Comparison of ENCODE assay signal across 8 mouse cellular contexts in the genomic region with DNA sequence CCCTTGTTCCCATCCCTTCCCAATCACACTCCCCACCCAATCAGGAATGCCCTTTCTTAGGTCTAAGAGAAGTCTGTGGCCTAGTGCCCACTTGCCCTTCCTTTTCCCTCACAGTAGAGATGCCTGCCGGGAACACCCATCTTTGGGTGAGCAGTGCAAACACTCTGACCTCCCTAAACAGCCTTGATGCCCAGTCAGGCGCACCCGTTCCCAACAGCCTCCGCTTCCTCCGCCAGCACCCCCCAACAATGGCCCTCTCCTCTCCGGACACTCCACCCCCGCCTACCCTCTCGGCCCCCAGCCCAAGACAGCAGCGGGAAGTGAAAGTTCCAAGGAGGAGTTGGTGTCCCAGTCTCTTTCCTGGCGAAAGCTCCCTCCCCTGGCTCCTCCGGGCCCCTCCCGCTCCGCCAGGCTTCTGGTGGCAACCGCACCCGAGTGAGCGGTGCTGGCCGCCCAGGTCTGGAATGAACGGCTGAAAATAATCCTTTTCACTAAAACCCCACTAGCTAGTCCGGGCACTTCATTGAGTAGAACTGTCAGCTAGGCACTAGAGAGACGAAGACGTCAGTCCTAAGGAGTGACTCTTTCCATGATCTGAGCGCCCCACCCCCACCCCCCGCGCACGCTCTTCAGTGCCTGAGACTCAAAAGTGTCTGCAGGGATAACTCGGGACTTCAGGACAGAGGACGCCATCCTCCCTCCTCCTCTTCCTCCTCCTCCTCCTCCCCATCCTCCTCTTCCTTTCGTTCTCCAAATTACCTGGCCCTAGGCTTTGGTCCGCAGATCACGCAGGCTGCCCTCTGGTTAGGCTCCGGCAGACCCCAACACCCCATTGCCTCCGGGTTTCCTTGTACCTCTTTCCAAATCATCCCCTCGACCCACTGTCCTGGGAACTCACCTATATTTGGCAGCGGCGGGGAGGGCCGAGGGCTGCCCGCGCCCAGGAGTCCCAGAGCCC. TPM values are rescaled to one million over a fixed set of nuclear protein-coding genes. Genes with fewer than 3 reads are reported as not detected.
A peak's percentile ranks its signal among the peaks of the same experiment; 100 is the strongest.
DNase-seq lines count a peak whose midpoint lies in the region; ATAC-seq and TF ChIP-seq lines count a peak whose summit lies in the region.

No protein-coding gene starts in this region.

- TF ChIP-seq POLR2A in bone marrow, adult 2 months (IDR thresholded peaks at IDR 0.05; ENCODE audit: borderline replicate concordance, control insufficient read depth, low read depth, low read length) = no peak

- peak overlapping the region; percentile 12 for H3K27ac ChIP-seq in bone marrow, adult 2 months (ENCODE audit: control insufficient read depth, insufficient read depth, low read depth, low read length, poor library complexity)
- H3K27ac ChIP-seq in forebrain, embryonic 14.5 days (ENCODE audit: low read depth, low read length) = 0 out of 2 replicates have a peak overlapping the region, but pooled peaks have one; percentile 61
- H3K27ac ChIP-seq in hindbrain, embryonic 12.5 days = peak overlapping the region; percentile 78
- peak overlapping the region; percentile 80 for H3K27ac ChIP-seq in limb, embryonic 15.5 days

- peak overlapping the region; percentile 72 for H3K4me3 ChIP-seq in bone marrow, adult 2 months (replicated peaks; ENCODE audit: control insufficient read depth, low read depth, low read length)
- H3K4me3 ChIP-seq in forebrain, embryonic 14.5 days (ENCODE audit: low read depth, low read length) = peak overlapping the region; percentile 51
- peak overlapping the region; percentile 60 for H3K4me3 ChIP-seq in hindbrain, embryonic 12.5 days
- H3K4me3 ChIP-seq in limb, embryonic 15.5 days = peak overlapping the region; percentile 72

- no peak for TF ChIP-seq CTCF in bone marrow, adult 2 months (IDR thresholded peaks at IDR 0.05; ENCODE audit: control insufficient read depth, insufficient read depth, low read length)

- H3K9ac ChIP-seq in forebrain, embryonic 14.5 days (ENCODE audit: low read length) = peak overlapping the region; percentile 69
- peak overlapping the region; percentile 64 for H3K9ac ChIP-seq in hindbrain, embryonic 12.5 days
- peak overlapping the region; percentile 64 for H3K9ac ChIP-seq in limb, embryonic 15.5 days

- peak; percentile 36 to 43 for DNase-seq in left cerebral cortex, postnatal 36 days (ENCODE audit: low spot score in 2 of 2)
- DNase-seq in left cerebral cortex, adult 8-10 months (ENCODE audit: low spot score in 2 of 2) = no peak
- DNase-seq in forebrain, embryonic 14.5 days (ENCODE audit: low spot score) = peak; percentile 35
- peak; percentile 70 for DNase-seq in naive thymus-derived CD4-positive, alpha-beta T cell, adult 2 months (ENCODE audit: low read depth)
- DNase-seq in thymus, postnatal 25 days = no peak

- intact Hi-C loops in left cerebral cortex, postnatal 36 days (cut with DNase I) = no loop called here

- H3K4me1 ChIP-seq in bone marrow, adult 2 months (ENCODE audit: control insufficient read depth, insufficient read depth, low read length) = peaks cover 10% of the 10 kb centered on the region
- H3K4me1 ChIP-seq in forebrain, embryonic 14.5 days (ENCODE audit: control insufficient read depth, insufficient read depth, low read length) = peaks cover 5% of the 10 kb centered on the region; the same call in 1 of the 2 replicates
- H3K4me1 ChIP-seq in hindbrain, embryonic 12.5 days = peaks cover 15% of the 10 kb centered on the region
- H3K4me1 ChIP-seq in limb, embryonic 15.5 days = peaks cover 23% of the 10 kb centered on the region

- no peaks in the 10 kb centered on the region for H3K27me3 ChIP-seq in forebrain, embryonic 14.5 days (replicated peaks; ENCODE audit: control insufficient read depth, insufficient read depth, low read length)
- H3K27me3 ChIP-seq in hindbrain, embryonic 12.5 days = peaks cover 39% of the 10 kb centered on the region
- peaks cover 5% of the 10 kb centered on the region; the same call in 1 of the 2 replicates for H3K27me3 ChIP-seq in limb, embryonic 15.5 days

- no peaks in the 10 kb centered on the region for H3K9me3 ChIP-seq in forebrain, embryonic 14.5 days (replicated peaks; ENCODE audit: control insufficient read depth, low read length)
- no peaks in the 10 kb centered on the region for H3K9me3 ChIP-seq in hindbrain, embryonic 12.5 days (replicated peaks)
- no peaks in the 10 kb centered on the region for H3K9me3 ChIP-seq in limb, embryonic 15.5 days

- H3K36me3 ChIP-seq in forebrain, embryonic 14.5 days (ENCODE audit: control insufficient read depth, insufficient read depth, low read length) = peaks cover 3% of the 10 kb centered on the region; the same call in 1 of the 2 replicates
- H3K36me3 ChIP-seq in hindbrain, embryonic 12.5 days = 0 out of 2 replicates have a peak, but pooled peaks cover 7% of the 10 kb centered on the region
- H3K36me3 ChIP-seq in limb, embryonic 15.5 days = peaks cover 33% of the 10 kb centered on the region

- 7% methylated on average over 38 of the region's 38 CpGs for WGBS in bone marrow, adult 2 months
- under 1% methylated on average over 38 of the region's 38 CpGs for WGBS in forebrain, embryonic 14.5 days
- WGBS in hindbrain, embryonic 12.5 days = under 1% methylated on average over 38 of the region's 38 CpGs
- 2% methylated on average over 38 of the region's 38 CpGs for WGBS in limb, embryonic 15.5 days

- H3K4me2 ChIP-seq in forebrain, embryonic 14.5 days (ENCODE audit: low read length) = peak overlapping the region; percentile 90
- peak overlapping the region; percentile 94 for H3K4me2 ChIP-seq in hindbrain, embryonic 12.5 days (replicated peaks)
- H3K4me2 ChIP-seq in limb, embryonic 15.5 days = peak overlapping the region; percentile 96

- ATAC-seq in forebrain, embryonic 14.5 days = peak; percentile 49
- peak; percentile 29; the same call in 1 of the 2 replicates for ATAC-seq in hindbrain, embryonic 12.5 days (ENCODE audit: low FRiP score)
- ATAC-seq in limb, embryonic 15.5 days (ENCODE audit: insufficient number of reproducible peaks, low FRiP score, low TSS enrichment, low read depth) = 0 out of 2 replicates have a peak, but pooled peaks have one; percentile 31

RNA-seq across cellular contexts. Expression of a gene that starts 0.6 kb away (rescaled TPM):
- 100 to 1,000 TPM in 1 of 2 experiments, 10 to 100 TPM in 1; 96.1 to 120 TPM for total RNA-seq in left cerebral cortex, postnatal 36 days (2021)
- 100 to 1,000 TPM; 104 to 122 (median 108) TPM for total RNA-seq in left cerebral cortex, adult 8-10 months (2022)
- polyA plus RNA-seq in bone marrow, adult 2 months (2011; ENCODE audit: insufficient read depth, insufficient read length, low replicate concordance, missing spikeins) = 112 and 187 TPM in 2 replicates
- 13.4 and 19.3 TPM in 2 replicates for polyA plus RNA-seq in forebrain, embryonic 14.5 days (2014; fragmentation: Nextera tagmentation; extraction: Ambion mirVana)
- 40.3 and 41.9 TPM in 2 replicates for polyA plus RNA-seq in hindbrain, embryonic 12.5 days (2016; fragmentation: Nextera tagmentation; extraction: Ambion mirVana)
- 94.4 and 106 TPM in 2 replicates for polyA plus RNA-seq in limb, embryonic 15.5 days (2015; fragmentation: Nextera tagmentation; extraction: Ambion mirVana)

RNA-seq across cellular contexts. Expression of a gene that starts 11.4 kb away (rescaled TPM):
- 1 to 10 TPM in 1 of 2 experiments, not detected in 1; 1.2 TPM for total RNA-seq in left cerebral cortex, postnatal 36 days (2021)
- total RNA-seq in left cerebral cortex, adult 8-10 months (2022) = under 1 TPM in 3 of 4 experiments, not detected in 1; 0.22 to 0.46 (median 0.30) TPM
- not detected in 2 replicates for polyA plus RNA-seq in bone marrow, adult 2 months (2011; ENCODE audit: insufficient read depth, insufficient read length, low replicate concordance, missing spikeins)
- polyA plus RNA-seq in forebrain, embryonic 14.5 days (2014; fragmentation: Nextera tagmentation; extraction: Ambion mirVana) = 12.3 and 14.6 TPM in 2 replicates
- 20.5 and 21.4 TPM in 2 replicates for polyA plus RNA-seq in hindbrain, embryonic 12.5 days (2016; fragmentation: Nextera tagmentation; extraction: Ambion mirVana)
- 30.4 and 34.4 TPM in 2 replicates for polyA plus RNA-seq in limb, embryonic 15.5 days (2015; fragmentation: Nextera tagmentation; extraction: Ambion mirVana)

RNA-seq across cellular contexts. Expression of a gene that starts 12.6 kb away (rescaled TPM):
- total RNA-seq in left cerebral cortex, postnatal 36 days (2021) = under 1 TPM; 0.23 to 0.39 TPM
- total RNA-seq in left cerebral cortex, adult 8-10 months (2022) = under 1 TPM; 0.32 to 0.77 (median 0.42) TPM
- 0.56 TPM in 1 of 2 replicates, not detected in the other for polyA plus RNA-seq in bone marrow, adult 2 months (2011; ENCODE audit: insufficient read depth, insufficient read length, low replicate concordance, missing spikeins)
- 0.08 and 0.15 TPM in 2 replicates for polyA plus RNA-seq in forebrain, embryonic 14.5 days (2014; fragmentation: Nextera tagmentation; extraction: Ambion mirVana)
- 0.12 and 0.29 TPM in 2 replicates for polyA plus RNA-seq in hindbrain, embryonic 12.5 days (2016; fragmentation: Nextera tagmentation; extraction: Ambion mirVana)
- 0.20 and 0.23 TPM in 2 replicates for polyA plus RNA-seq in limb, embryonic 15.5 days (2015; fragmentation: Nextera tagmentation; extraction: Ambion mirVana)

RNA-seq across cellular contexts. Expression of a gene that starts 15.9 kb away (rescaled TPM):
- total RNA-seq in left cerebral cortex, postnatal 36 days (2021) = not detected
- under 1 TPM in 1 of 4 experiments, not detected in 3; 0.61 TPM for total RNA-seq in left cerebral cortex, adult 8-10 months (2022)
- polyA plus RNA-seq in bone marrow, adult 2 months (2011; ENCODE audit: insufficient read depth, insufficient read length, low replicate concordance, missing spikeins) = 1.3 TPM in 1 of 2 replicates, not detected in the other
- 0.78 and 0.83 TPM in 2 replicates for polyA plus RNA-seq in forebrain, embryonic 14.5 days (2014; fragmentation: Nextera tagmentation; extraction: Ambion mirVana)
- 0.71 and 0.76 TPM in 2 replicates for polyA plus RNA-seq in hindbrain, embryonic 12.5 days (2016; fragmentation: Nextera tagmentation; extraction: Ambion mirVana)
- polyA plus RNA-seq in limb, embryonic 15.5 days (2015; fragmentation: Nextera tagmentation; extraction: Ambion mirVana) = 0.52 and 0.76 TPM in 2 replicates

RNA-seq across cellular contexts. Expression of a gene that starts 26.4 kb away (rescaled TPM):
- total RNA-seq in left cerebral cortex, postnatal 36 days (2021) = 10 to 100 TPM; 50.4 to 59.5 TPM
- total RNA-seq in left cerebral cortex, adult 8-10 months (2022) = 10 to 100 TPM; 50.1 to 61.2 (median 55.3) TPM
- 2.7 TPM in 1 of 2 replicates, not detected in the other for polyA plus RNA-seq in bone marrow, adult 2 months (2011; ENCODE audit: insufficient read depth, insufficient read length, low replicate concordance, missing spikeins)
- 30.1 and 42.0 TPM in 2 replicates for polyA plus RNA-seq in forebrain, embryonic 14.5 days (2014; fragmentation: Nextera tagmentation; extraction: Ambion mirVana)
- 21.7 and 22.2 TPM in 2 replicates for polyA plus RNA-seq in hindbrain, embryonic 12.5 days (2016; fragmentation: Nextera tagmentation; extraction: Ambion mirVana)
- polyA plus RNA-seq in limb, embryonic 15.5 days (2015; fragmentation: Nextera tagmentation; extraction: Ambion mirVana) = 57.9 and 59.2 TPM in 2 replicates

Comparison
In these comparisons a context has a peak if more than half of its experiments do, and no peak if none do; other contexts are left out.
1. DNase-seq: peak in left cerebral cortex, postnatal 36 days (2 of 2), forebrain, embryonic 14.5 days (single experiment) and naive thymus-derived CD4-positive, alpha-beta T cell, adult 2 months (single experiment); none in left cerebral cortex, adult 8-10 months (0 of 2) and thymus, postnatal 25 days (single experiment).
2. H3K27ac ChIP-seq: peak in every context shown above with its lines; median percentile 80 in limb, embryonic 15.5 days; 78 in hindbrain, embryonic 12.5 days; 61 in forebrain, embryonic 14.5 days; 12 in bone marrow, adult 2 months.
3. RNA of a gene that starts 11.4 kb away (polyA plus RNA-seq): 30.4 to 34.4 TPM in limb, embryonic 15.5 days, 20.5 to 21.4 TPM in hindbrain, embryonic 12.5 days and 12.3 to 14.6 TPM in forebrain, embryonic 14.5 days; not detected in bone marrow, adult 2 months; every median in the first group is over 10 times any median in the second.
4. Peak in every context shown above with its lines, with median percentiles within 50 percentile points of each other: H3K4me3 ChIP-seq, ATAC-seq, H3K4me2 ChIP-seq and H3K9ac ChIP-seq.